Mouse (Mus musculus) lung, postnatal 0 days (tissue): ENCODE results near the gene Tmx2.

ENCODE experiments used
- CTCF ChIP-seq: IDR thresholded peaks from 2 replicates; pipeline ENCODE4 v1.5.1; 2016; ENCODE audit warnings: antibody characterized with exemption, mild to moderate bottlenecking
- EP300 ChIP-seq: IDR thresholded peaks from 2 replicates; pipeline ENCODE4 v1.6.1; 2016; ENCODE audit warnings: antibody characterized with exemption, mild to moderate bottlenecking, control low read depth

- TF ChIP-seq CTCF: no peak
- no peak; the same call in 1 of the 2 replicates for TF ChIP-seq EP300
Observed at GRCm38 (mm10) chr2:84627036-84627435, 51.9 kb downstream of the Tmx2 start.
